Comparison of ENCODE assay signal across 11 mouse cellular contexts in genomic region chr14:33036811-33037210, GRCm38 (mm10). TPM values are rescaled to one million over a fixed set of nuclear protein-coding genes. Genes with fewer than 3 reads are reported as not detected.
DNase-seq lines count a peak whose midpoint lies in the region; ATAC-seq and TF ChIP-seq lines count a peak whose summit lies in the region.
"Had no signal": no experiment of that assay in that cellular context is flagged by ENCODE, and none has a peak within 500 bp of the region (broad histone marks: within the 10 kb centered on the region; RNA-seq: fewer than 3 reads in every experiment).

No protein-coding gene starts in this region.

- H3K27me3 ChIP-seq in hindbrain, postnatal 0 days (ENCODE audit: insufficient read depth, low read length) = no peaks in the 10 kb centered on the region
- no peaks in the 10 kb centered on the region for H3K27me3 ChIP-seq in hindbrain, embryonic 12.5 days
- no peaks in the 10 kb centered on the region for H3K27me3 ChIP-seq in embryonic facial prominence, embryonic 14.5 days (replicated peaks; ENCODE audit: control insufficient read depth, insufficient read depth, low read length)

- no peak overlapping the region for H3K27ac ChIP-seq in hindbrain, postnatal 0 days
- H3K27ac ChIP-seq in hindbrain, embryonic 12.5 days = no peak overlapping the region
- no peak overlapping the region for H3K27ac ChIP-seq in embryonic facial prominence, embryonic 14.5 days (replicated peaks; ENCODE audit: low read depth, low read length)

- no peak for ATAC-seq in hindbrain, postnatal 0 days
- ATAC-seq in hindbrain, embryonic 12.5 days (ENCODE audit: low FRiP score) = no peak
- no peak for ATAC-seq in embryonic facial prominence, embryonic 14.5 days (ENCODE audit: low read depth)
- ATAC-seq: midbrain, embryonic 16.5 days had no signal

- no peaks in the 10 kb centered on the region for H3K36me3 ChIP-seq in hindbrain, postnatal 0 days (ENCODE audit: insufficient read depth, low read length)
- H3K36me3 ChIP-seq in hindbrain, embryonic 12.5 days = no peaks in the 10 kb centered on the region
- no peaks in the 10 kb centered on the region for H3K36me3 ChIP-seq in embryonic facial prominence, embryonic 14.5 days (ENCODE audit: control insufficient read depth, insufficient read depth, low read length)
- H3K36me3 ChIP-seq: G1E had no signal

- no peaks in the 10 kb centered on the region for H3K4me1 ChIP-seq in hindbrain, postnatal 0 days (ENCODE audit: insufficient read depth, low read length)
- H3K4me1 ChIP-seq in hindbrain, embryonic 12.5 days = no peaks in the 10 kb centered on the region
- no peaks in the 10 kb centered on the region for H3K4me1 ChIP-seq in lung, adult 2 months (ENCODE audit: control insufficient read depth, insufficient read depth, low read length)
- no peaks in the 10 kb centered on the region for H3K4me1 ChIP-seq in embryonic facial prominence, embryonic 14.5 days (ENCODE audit: control insufficient read depth, insufficient read depth, low read length)

- 39% methylated on average over 3 of the region's 3 CpGs for WGBS in hindbrain, postnatal 0 days
- 37% methylated on average over 3 of the region's 3 CpGs for WGBS in hindbrain, embryonic 12.5 days
- 50% methylated on average over 3 of the region's 3 CpGs for WGBS in lung, adult 2 months
- 50% methylated on average over 3 of the region's 3 CpGs for WGBS in embryonic facial prominence, embryonic 14.5 days

- no peak overlapping the region for H3K4me3 ChIP-seq in hindbrain, postnatal 0 days (ENCODE audit: low read length)
- H3K4me3 ChIP-seq in hindbrain, embryonic 12.5 days = no peak overlapping the region
- H3K4me3 ChIP-seq in lung, adult 2 months (replicated peaks; ENCODE audit: extremely low read depth, low read depth, low read length) = no peak overlapping the region
- H3K4me3 ChIP-seq in embryonic facial prominence, embryonic 14.5 days (ENCODE audit: low read depth, low read length) = no peak overlapping the region

- H3K9me3 ChIP-seq in hindbrain, postnatal 0 days (ENCODE audit: low read length) = no peaks in the 10 kb centered on the region
- no peaks in the 10 kb centered on the region for H3K9me3 ChIP-seq in hindbrain, embryonic 12.5 days (replicated peaks)
- H3K9me3 ChIP-seq in embryonic facial prominence, embryonic 14.5 days (ENCODE audit: control insufficient read depth, low read length) = no peaks in the 10 kb centered on the region

- no peak for TF ChIP-seq POLR2A in lung, adult 2 months (IDR thresholded peaks at IDR 0.05; ENCODE audit: borderline replicate concordance, extremely low read depth, low read depth, low read length)

- DNase-seq in hindbrain, postnatal 0 days (ENCODE audit: low spot score) = peak; percentile 28
- DNase-seq in lung, postnatal 10 days = peak; percentile 13
- no peak for DNase-seq in lung, adult 2 months
- DNase-seq in ZHBTc4 (ENCODE audit: low read depth, low spot score) = peak; percentile 70
- DNase-seq in embryonic facial prominence, embryonic 14.5 days (ENCODE audit: low spot score) = peak; percentile 10
- DNase-seq in gastrocnemius, adult 8-10 months (ENCODE audit: low spot score in 2 of 2) = no peak
- DNase-seq: gastrocnemius, postnatal 10 days; kidney, postnatal 14 days had no signal

- no peak overlapping the region for H3K4me2 ChIP-seq in hindbrain, postnatal 0 days (ENCODE audit: low read depth, low read length)
- no peak overlapping the region for H3K4me2 ChIP-seq in hindbrain, embryonic 12.5 days (replicated peaks)
- no peak overlapping the region for H3K4me2 ChIP-seq in embryonic facial prominence, embryonic 14.5 days (ENCODE audit: low read depth, low read length)

- H3K9ac ChIP-seq in hindbrain, postnatal 0 days (replicated peaks; ENCODE audit: low read length) = no peak overlapping the region
- no peak overlapping the region for H3K9ac ChIP-seq in hindbrain, embryonic 12.5 days
- no peak overlapping the region for H3K9ac ChIP-seq in embryonic facial prominence, embryonic 14.5 days (ENCODE audit: low read depth, low read length)

- TF ChIP-seq CTCF in hindbrain, postnatal 0 days (IDR thresholded peaks at IDR 0.05; ENCODE audit: low read depth) = peak; percentile 3; the same call in 1 of the 2 replicates
- no peak for TF ChIP-seq CTCF in lung, adult 2 months (IDR thresholded peaks at IDR 0.05; ENCODE audit: insufficient read depth, low read length)

RNA-seq across cellular contexts. Expression of gene Lrrc18, which starts 45.6 kb away (rescaled TPM):
- 0.63 TPM in 1 of 2 replicates, not detected in the other for total RNA-seq in hindbrain, postnatal 0 days (2014; rRNA removed)
- polyA plus RNA-seq in hindbrain, postnatal 0 days (2015; fragmentation: Nextera tagmentation; extraction: Ambion mirVana) = 0.61 and 0.67 TPM in 2 replicates
- 0.40 and 0.43 TPM in 2 replicates for polyA plus RNA-seq in hindbrain, embryonic 12.5 days (2016; fragmentation: Nextera tagmentation; extraction: Ambion mirVana)
- polyA plus RNA-seq in lung, adult 2 months (2012; rRNA removed) = 2.1 and 2.4 TPM in 2 replicates
- 0.58 and 0.96 TPM in 2 replicates for polyA plus RNA-seq in embryonic facial prominence, embryonic 14.5 days (2014; fragmentation: Nextera tagmentation; extraction: Ambion mirVana)
- under 1 TPM in 1 of 4 experiments, not detected in 3; 0.31 TPM for total RNA-seq in gastrocnemius, adult 8-10 months (2022)
- polyA plus RNA-seq: G1E had no signal

Comparison
In these comparisons a context has a peak if more than half of its experiments do, and no peak if none do; other contexts are left out.
1. DNase-seq: peak in hindbrain, postnatal 0 days (single experiment), lung, postnatal 10 days (single experiment), ZHBTc4 (single experiment) and embryonic facial prominence, embryonic 14.5 days (single experiment); none in lung, adult 2 months (single experiment) and gastrocnemius, adult 8-10 months (0 of 2).